Mouse (Mus musculus) neural tube, embryonic 10.5 days (tissue): Measurements from ENCODE around the gene B3gnt3.
"Not testable (repeated sequence)": the region's sequence is repeated elsewhere in the genome, so short reads cannot be mapped to it uniquely, and the experiment has no call there.

Experiments
- DNase-seq: peaks from one replicate; pipeline ENCODE4 v3.0.0-alpha.2; 2017; ENCODE audit warnings: low spot score; ENCODE audit errors: extremely low spot score

B3gnt3 gene

GRCm38 (mm10) chr8:71701414-71702086 is at the start of gene B3gnt3:
TSS of gene B3gnt3 (minus strand) at chr8:71701789.
- DNase-seq = no peak

GRCm38 (mm10) chr8:71749321-71750075 is 47.9 kb upstream of the B3gnt3 start:
- DNase-seq = not testable (repeated sequence)

DNA sequence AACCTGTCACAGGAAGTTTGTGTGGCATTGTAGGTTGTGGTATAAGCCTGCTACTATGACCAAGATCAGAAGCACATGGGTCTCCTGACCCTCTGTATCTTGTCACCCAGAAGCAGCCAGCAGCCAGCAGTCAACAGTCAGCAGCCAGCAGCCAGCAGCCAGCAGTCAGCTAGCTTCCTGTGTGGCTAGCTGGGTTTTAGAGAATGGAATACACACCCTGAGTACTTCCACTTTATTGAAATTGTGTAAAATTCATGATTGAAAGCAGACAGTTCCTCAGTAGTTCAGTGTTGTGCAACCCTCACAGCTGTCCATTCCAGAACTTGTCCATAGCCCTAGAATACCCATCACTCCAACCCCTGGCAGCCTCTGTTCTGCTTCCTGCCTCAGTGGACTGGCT is 45.5 kb upstream of the B3gnt3 start:
- not testable (repeated sequence) for DNase-seq

DNA sequence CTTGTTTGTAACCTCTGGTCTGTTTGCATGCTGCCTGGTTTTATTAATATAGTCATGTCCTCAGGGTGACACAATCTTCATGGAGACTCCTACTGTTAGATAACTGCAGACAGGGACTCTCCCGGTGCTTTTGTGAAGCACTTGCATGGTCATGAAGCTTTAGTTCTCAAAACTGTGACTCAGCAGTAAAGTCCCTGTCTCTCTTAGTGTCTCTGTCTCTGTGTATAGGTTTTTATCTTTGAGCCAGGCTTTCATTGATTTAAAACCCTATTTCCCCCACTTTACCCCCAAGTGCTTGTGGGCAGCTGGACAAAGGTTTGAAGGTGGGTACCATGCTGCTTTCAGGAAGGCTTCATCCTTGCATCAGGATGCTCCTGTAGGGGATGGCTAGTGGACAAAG is 43.7 kb upstream of the B3gnt3 start:
- DNase-seq = no peak

GRCm38 (mm10) chr8:71742783-71743182 is 41.2 kb upstream of the B3gnt3 start:
- no peak for DNase-seq

- DNase-seq = no peak
These were observed 40.1 kb upstream of the B3gnt3 start for GRCm38 (mm10) chr8:71741687-71742114.

- DNase-seq = no peak
These were observed 39.6 kb upstream of the B3gnt3 start for GRCm38 (mm10) chr8:71741226-71741625.

DNA sequence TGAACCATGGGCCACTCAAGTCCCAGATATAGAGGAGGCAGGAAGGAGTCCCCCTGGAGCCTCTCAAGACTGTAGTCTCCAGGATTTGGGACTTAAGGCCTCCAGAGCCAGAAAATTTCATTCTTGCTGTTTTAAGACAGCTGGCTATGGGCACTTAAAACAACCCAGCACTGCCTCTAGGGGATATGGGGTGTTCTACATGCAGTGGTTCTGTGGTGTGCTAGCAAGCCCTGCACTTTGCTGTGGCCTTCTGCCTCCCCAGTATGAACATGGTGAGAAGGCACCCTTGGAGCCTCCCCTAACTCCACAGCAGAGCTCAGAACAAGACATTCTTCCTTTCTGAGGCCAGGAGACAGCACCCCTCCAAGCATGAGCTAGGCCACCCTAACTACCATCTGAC is 36.7 kb upstream of the B3gnt3 start:
- DNase-seq = not testable (repeated sequence)

GRCm38 (mm10) chr8:71731652-71732230 is 30.2 kb upstream of the B3gnt3 start:
- DNase-seq = no peak

GRCm38 (mm10) chr8:71728826-71729620 is 27.4 kb upstream of the B3gnt3 start:
- no peak for DNase-seq

- DNase-seq = peak; percentile 48
These were observed 26.7 kb upstream of the B3gnt3 start for GRCm38 (mm10) chr8:71728240-71728785.

- DNase-seq = peak; percentile 73
These were observed 23.7 kb upstream of the B3gnt3 start, which contains the start of gene Fcho1 for GRCm38 (mm10) chr8:71725122-71725924. TSS of gene Fcho1 (minus strand) at chr8:71725716.

GRCm38 (mm10) chr8:71724389-71724788 is 22.8 kb upstream of the B3gnt3 start:
- DNase-seq = no peak

- no peak for DNase-seq
These were observed 21.5 kb upstream of the B3gnt3 start for GRCm38 (mm10) chr8:71723047-71723551.

DNA sequence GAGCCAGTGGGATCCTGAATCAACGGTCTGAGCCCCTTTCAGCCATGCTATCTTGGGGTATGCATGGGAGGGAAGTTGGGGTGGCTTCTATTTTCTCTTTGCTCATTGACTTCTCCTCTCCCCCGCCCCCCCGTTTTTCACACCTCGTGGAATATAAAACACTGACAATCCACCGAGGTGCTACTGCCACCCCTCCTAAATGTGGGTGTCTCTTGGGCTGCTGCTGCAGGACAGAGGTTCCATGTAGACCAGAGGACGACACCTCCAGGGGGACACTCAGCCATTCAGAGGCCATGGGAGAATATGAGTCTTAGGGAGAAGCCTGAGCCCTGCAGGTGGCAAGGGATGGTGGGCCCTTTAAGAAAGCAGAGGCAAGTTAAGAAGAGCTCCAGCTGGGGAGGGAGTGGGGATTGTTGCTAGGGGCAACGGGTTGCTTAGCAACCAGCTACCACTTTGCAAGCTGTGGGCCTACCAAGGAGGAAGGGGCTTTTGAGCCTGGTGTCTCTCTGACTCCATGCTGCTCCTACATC is 18.4 kb upstream of the B3gnt3 start:
- DNase-seq = peak; percentile 76

GRCm38 (mm10) chr8:71719218-71719617 is 17.6 kb upstream of the B3gnt3 start:
- DNase-seq = no peak

GRCm38 (mm10) chr8:71718252-71718651 is 16.7 kb upstream of the B3gnt3 start:
- DNase-seq = no peak

- no peak for DNase-seq
These were observed 15.5 kb upstream of the B3gnt3 start for GRCm38 (mm10) chr8:71717096-71717495.

- no peak for DNase-seq
These were observed 15.0 kb upstream of the B3gnt3 start for GRCm38 (mm10) chr8:71716561-71717053.

DNA sequence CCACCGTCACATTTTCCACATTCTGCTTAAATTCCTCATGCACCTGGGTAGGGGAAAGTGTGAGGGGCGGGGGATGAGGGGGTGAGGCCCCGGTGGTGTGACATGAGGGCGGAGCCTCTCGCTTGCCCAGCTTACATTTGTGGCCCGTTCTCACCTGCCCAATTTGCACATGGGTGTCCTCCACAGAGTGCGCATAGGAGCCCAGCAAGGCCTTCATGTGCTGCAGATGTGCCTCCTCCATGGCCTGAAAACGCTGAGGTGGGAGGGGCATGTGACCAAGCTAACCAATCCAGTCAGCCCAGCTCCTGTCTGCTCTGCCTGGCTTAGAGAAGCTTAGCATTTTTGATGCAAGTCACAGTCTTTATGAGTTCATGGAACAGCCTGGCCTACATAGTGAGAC is 13.9 kb upstream of the B3gnt3 start:
- no peak for DNase-seq
